Mouse (Mus musculus) gastrocnemius, postnatal 14 days (tissue): ENCODE data around the gene Mpv17. TPM values are rescaled to one million over a fixed set of nuclear protein-coding genes. Genes with fewer than 3 reads are reported as not detected.

Experiments used
- DNase-seq: peaks from one replicate; pipeline ENCODE4 v3.0.0; 2021; ENCODE audit warnings: mixed read lengths
- intact Hi-C: fragments of 180-260 bp; cut with DNase I; formaldehyde crosslinking; loops from one replicate; pipeline ENCODE4 v1.15.1; 2025; ENCODE audit warnings: low total_unique reads
- total RNA-seq, 2 experiments: library from RNA; stranded (reverse); gene quantifications; 2 replicates each; pipeline ENCODE4 v1.2.3; 2021

The Mpv17 gene
- total RNA-seq, 2 experiments from 2014 or later: 33.9 to 37.3 TPM

GRCm38 (mm10) chr5:31192045-31192938, 38.2 kb upstream of the Mpv17 start:
- peak; percentile 74 for DNase-seq
- intact Hi-C loops: no loop called here

- no peak for DNase-seq
- intact Hi-C loops: no loop called here
Observed at GRCm38 (mm10) chr5:31190201-31190600, 36.1 kb upstream of the Mpv17 start.

- DNase-seq: no peak
- intact Hi-C loops: no loop called here
Observed at GRCm38 (mm10) chr5:31188223-31188840, 34.3 kb upstream of the Mpv17 start.

- intact Hi-C loops: no loop called here
Observed at GRCm38 (mm10) chr5:31183678-31184077, 29.6 kb upstream of the Mpv17 start.

GRCm38 (mm10) chr5:31181183-31181770, 27.2 kb upstream of the Mpv17 start:
- intact Hi-C loops: no loop called here
- DNase-seq: no peak

More at GRCm38 (mm10) chr5:31183678-31184077, 29.6 kb upstream of the Mpv17 start:
- no peak for DNase-seq

GRCm38 (mm10) chr5:31179766-31180630, 25.9 kb upstream of the Mpv17 start, which contains the start of the genes Gm29609 and Gtf3c2:
Gene Gm29609 (minus strand): TSS chr5:31179911.
Gene Gtf3c2 (minus strand): TSS chr5:31180144.
- intact Hi-C loops: no loop called here
- DNase-seq: peak; percentile 93

GRCm38 (mm10) chr5:31179301-31179765, 25.3 kb upstream of the Mpv17 start:
- intact Hi-C loops: no loop called here
- DNase-seq: no peak

GRCm38 (mm10) chr5:31168630-31169029, 14.6 kb upstream of the Mpv17 start:
- intact Hi-C loops: no loop called here

DNA sequence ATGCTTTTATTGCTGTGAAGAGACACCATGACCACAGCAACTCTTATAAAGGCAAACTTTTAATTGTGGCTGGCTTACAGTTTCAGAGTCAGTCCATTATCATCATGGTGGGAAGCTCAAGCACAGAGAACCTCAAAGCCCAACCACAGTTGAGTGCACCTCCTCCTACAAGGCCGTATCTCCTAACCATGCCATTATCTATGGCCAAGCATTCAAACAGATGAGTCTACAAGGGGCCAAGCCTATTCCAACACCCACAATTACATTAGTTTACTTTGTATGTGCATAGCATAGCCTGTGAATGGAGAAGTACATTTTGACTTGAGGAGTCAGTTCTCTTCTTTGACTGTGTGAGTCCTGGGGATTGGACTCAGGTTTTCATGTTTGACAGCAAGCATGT, 10.8 kb upstream of the Mpv17 start:
- DNase-seq: no peak
- intact Hi-C loops: no loop called here

More at GRCm38 (mm10) chr5:31168630-31169029, 14.6 kb upstream of the Mpv17 start:
- DNase-seq: no peak

DNA sequence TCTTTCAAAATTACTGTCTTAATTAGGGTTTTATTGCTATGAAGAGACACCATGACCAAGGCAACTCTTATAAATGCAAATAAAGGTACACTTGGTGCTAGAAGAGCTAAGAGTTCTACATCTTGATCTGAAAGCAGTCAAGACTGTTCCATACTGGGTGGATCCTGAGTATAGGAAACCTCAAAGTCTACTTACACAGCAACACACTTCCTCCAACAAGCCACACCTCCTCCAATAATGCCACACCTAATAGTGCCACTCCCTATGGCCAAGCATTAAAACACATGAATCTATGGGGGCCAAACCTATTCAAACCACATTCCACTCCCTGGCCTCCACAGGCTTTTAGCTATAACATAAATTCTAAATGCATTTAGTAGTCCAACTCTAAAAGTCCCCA, 8.4 kb upstream of the Mpv17 start:
- DNase-seq: no peak
- intact Hi-C loops: no loop called here

- intact Hi-C loops: no loop called here
- peak; percentile 40 for DNase-seq
Observed at GRCm38 (mm10) chr5:31153516-31154151, 417 bp downstream of the Mpv17 start.

GRCm38 (mm10) chr5:31151746-31152145, 2.3 kb downstream of the Mpv17 start:
- DNase-seq: peak; percentile 28
- intact Hi-C loops: no loop called here

DNA sequence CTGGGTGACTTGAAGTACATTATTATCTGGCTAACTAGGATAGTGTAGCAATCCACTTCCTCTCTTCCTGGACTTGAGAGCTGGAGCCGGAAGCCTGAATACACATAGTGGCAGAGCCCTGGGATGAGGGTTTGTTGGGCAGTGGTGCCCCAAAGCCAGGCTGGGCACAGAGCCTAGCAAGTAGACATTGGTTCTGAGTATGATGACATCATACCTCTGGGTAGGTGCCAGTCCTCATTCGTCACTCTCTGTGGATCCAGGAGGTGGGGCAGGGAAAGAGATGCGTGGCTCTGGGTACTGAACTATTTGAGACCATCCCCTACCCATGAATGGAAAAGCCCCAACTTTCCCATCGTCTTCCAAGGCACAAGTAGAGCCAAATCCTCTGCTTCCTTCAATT, 4.3 kb downstream of the Mpv17 start:
- no peak for DNase-seq
- intact Hi-C loops: no loop called here

GRCm38 (mm10) chr5:31138968-31139425, 15.1 kb downstream of the Mpv17 start:
- intact Hi-C loops: no loop called here
- DNase-seq: no peak

- intact Hi-C loops: no loop called here
- DNase-seq: no peak
Observed at GRCm38 (mm10) chr5:31138241-31138967, 15.6 kb downstream of the Mpv17 start, which contains the start of gene Ucn. Gene Ucn (minus strand): TSS chr5:31138829.

GRCm38 (mm10) chr5:31137658-31138057, 16.4 kb downstream of the Mpv17 start:
- DNase-seq: no peak
- intact Hi-C loops: no loop called here

GRCm38 (mm10) chr5:31136730-31137424, 17.2 kb downstream of the Mpv17 start:
- intact Hi-C loops: no loop called here
- DNase-seq: no peak
